29 mouse cellular contexts compared by ENCODE assay signal in genomic region chr10:20009310-20009709, GRCm38 (mm10).
DNase-seq lines count a peak whose midpoint lies in the region; ATAC-seq lines count a peak whose summit lies in the region.
"Had no signal": no experiment of that assay in that cellular context is flagged by ENCODE, and none has a peak within 500 bp of the region (broad histone marks: within the 10 kb centered on the region; RNA-seq: fewer than 3 reads in every experiment).

No protein-coding gene starts in this region.

- H3K27me3 ChIP-seq in heart, embryonic 12.5 days (replicated peaks): 0 out of 2 replicates have a peak, but pooled peaks cover 11% of the 10 kb centered on the region
- H3K27me3 ChIP-seq: CH12.LX; embryonic facial prominence, embryonic 13.5 days; embryonic facial prominence, embryonic 15.5 days; forebrain, embryonic 12.5 days; Patski had no signal

- no peak overlapping the region for H3K9ac ChIP-seq in heart, embryonic 12.5 days
- H3K9ac ChIP-seq: embryonic facial prominence, embryonic 13.5 days; embryonic facial prominence, embryonic 15.5 days; forebrain, embryonic 12.5 days had no signal

- no peak overlapping the region for H3K27ac ChIP-seq in heart, embryonic 12.5 days (ENCODE audit: poor library complexity, severe bottlenecking)
- H3K27ac ChIP-seq: embryonic facial prominence, embryonic 13.5 days; embryonic facial prominence, embryonic 15.5 days; forebrain, embryonic 10.5 days; forebrain, embryonic 12.5 days had no signal

- no peak for ATAC-seq in heart, embryonic 12.5 days (ENCODE audit: insufficient number of reproducible peaks, low FRiP score)
- ATAC-seq in megakaryocyte, adult 5-6 weeks (ENCODE audit: poor library complexity, severe bottlenecking): peak; percentile 76
- peak; percentile 89 for ATAC-seq in monocyte, adult 5-6 weeks (replicated peaks; ENCODE audit: insufficient number of reproducible peaks, low FRiP score, low TSS enrichment, poor library complexity, severe bottlenecking)
- ATAC-seq: activated CD4-positive, CD25-positive, alpha-beta regulatory T cell, adult 4 months; CD4-positive, CD25-positive, alpha-beta regulatory T cell, adult 4 months; forebrain, embryonic 14.5 days; forebrain, embryonic 16.5 days; Patski had no signal

- peaks cover 7% of the 10 kb centered on the region for H3K4me1 ChIP-seq in heart, embryonic 12.5 days (replicated peaks)
- H3K4me1 ChIP-seq: embryonic facial prominence, embryonic 13.5 days; embryonic facial prominence, embryonic 15.5 days had no signal

- DNase-seq in heart, adult 11 months: peak; percentile 80
- DNase-seq in testis, postnatal 14 days (ENCODE audit: low spot score): peak; percentile 0
- no peak for DNase-seq in testis, postnatal 10 days (ENCODE audit: low spot score)
- no peak for DNase-seq in urinary bladder, adult 18-20 months (ENCODE audit: low spot score in 2 of 2)
- DNase-seq in embryo, embryonic 11 days: no peak
- DNase-seq: adrenal gland, adult 8-10 months; adrenal gland, postnatal 14 days; adrenal gland, postnatal 36 days; B cell, adult 2 months; cerebellum, adult 11-12 months; cerebellum, adult 2 months; cerebellum, adult 9-11 months; cerebellum, postnatal 14 days; cerebellum, postnatal 36 days had no signal

- no peaks in the 10 kb centered on the region for H3K36me3 ChIP-seq in heart, embryonic 12.5 days
- H3K36me3 ChIP-seq: embryonic facial prominence, embryonic 13.5 days; embryonic facial prominence, embryonic 15.5 days; forebrain, embryonic 10.5 days; forebrain, embryonic 12.5 days; G1E had no signal

- H3K4me2 ChIP-seq in heart, embryonic 12.5 days: no peak overlapping the region
- H3K4me2 ChIP-seq: embryonic facial prominence, embryonic 13.5 days; embryonic facial prominence, embryonic 15.5 days; forebrain, embryonic 12.5 days had no signal

- H3K9me3 ChIP-seq in heart, embryonic 12.5 days (replicated peaks): no peaks in the 10 kb centered on the region
- H3K9me3 ChIP-seq: embryonic facial prominence, embryonic 13.5 days; embryonic facial prominence, embryonic 15.5 days; forebrain, embryonic 10.5 days; forebrain, embryonic 12.5 days; G1E had no signal

- WGBS in heart, embryonic 12.5 days: 89% methylated on average over 6 of the region's 6 CpGs

- H3K4me3 ChIP-seq in heart, embryonic 12.5 days: no peak overlapping the region
- H3K4me3 ChIP-seq: embryonic facial prominence, embryonic 13.5 days; embryonic facial prominence, embryonic 15.5 days; erythroblast, embryonic 14.5 days; forebrain, embryonic 10.5 days; forebrain, embryonic 12.5 days had no signal

Comparison
In these comparisons a context has a peak if more than half of its experiments do, and no peak if none do; other contexts are left out.
1. DNase-seq: peak in heart, adult 11 months (single experiment) and testis, postnatal 14 days (single experiment); none in testis, postnatal 10 days (single experiment), urinary bladder, adult 18-20 months (0 of 2) and embryo, embryonic 11 days (single experiment).